Mouse (Mus musculus) liver, postnatal 0 days (tissue): Measurements from ENCODE around the gene Utrn.

ENCODE experiments used
- CTCF ChIP-seq: sonication (generic); IDR thresholded peaks from 2 replicates; pipeline ENCODE4 v1.5.1; 2016; ENCODE audit warnings: antibody characterized with exemption, low read depth
- EP300 ChIP-seq: IDR thresholded peaks from 2 replicates; pipeline ENCODE4 v1.6.1; 2016; ENCODE audit warnings: antibody characterized with exemption, low read depth, mild to moderate bottlenecking

DNA sequence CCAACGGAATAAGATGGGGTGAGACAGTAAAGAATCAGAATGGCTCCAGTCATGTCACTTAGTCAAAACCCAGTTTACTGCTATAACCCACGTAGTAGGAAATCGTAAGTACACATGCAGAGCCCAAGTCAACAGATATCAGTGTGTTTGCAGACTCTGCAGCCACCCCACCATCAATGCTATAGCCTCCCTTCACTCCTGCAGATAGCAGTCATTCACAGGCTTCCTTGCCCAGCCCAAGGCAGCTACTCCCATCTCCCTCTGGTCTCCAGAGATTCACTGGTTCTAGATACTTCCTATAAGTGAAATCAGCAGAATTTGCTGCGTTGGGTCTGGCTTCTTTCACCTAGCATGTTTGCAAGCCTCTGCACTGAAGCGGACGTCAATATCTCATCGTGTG lies 54.8 kb downstream of the Utrn start:
- TF ChIP-seq CTCF (no peak), EP300 (peak; percentile 7; the same call in 1 of the 2 replicates)
